Mouse (Mus musculus) liver, embryonic 12.5 days (tissue): ENCODE measurements around the gene Tbc1d4. TPM values are rescaled to one million over a fixed set of nuclear protein-coding genes. Genes with fewer than 3 reads are reported as not detected.

Source experiments
- ATAC-seq: fragments of 200-750 bp; cut with Nextera tagmentation; 2 replicates; pipeline ENCODE4 v1.8.0; 2017; ENCODE audit warnings: moderate number of reproducible peaks, mild to moderate bottlenecking, moderate library complexity
- H3K27ac ChIP-seq: fragments of 300-500 bp; sonication (generic); 2 replicates; pipeline ENCODE4 v1.5.1; 2016; ENCODE audit warnings: mild to moderate bottlenecking
- H3K27me3 ChIP-seq: fragments of 300-500 bp; sonication (generic); replicated peaks from 2 replicates; pipeline ENCODE4 v1.6.1; 2016; ENCODE audit warnings: mild to moderate bottlenecking, moderate library complexity
- H3K36me3 ChIP-seq: fragments of 300-500 bp; sonication (generic); 2 replicates; pipeline ENCODE4 v1.6.1; 2016; ENCODE audit warnings: mild to moderate bottlenecking, moderate library complexity
- H3K4me1 ChIP-seq: fragments of 300-500 bp; sonication (generic); 2 replicates; pipeline ENCODE4 v1.6.1; 2016
- H3K4me2 ChIP-seq: fragments of 300-500 bp; sonication (generic); 2 replicates; pipeline ENCODE4 v1.6.1; 2016; ENCODE audit warnings: mild to moderate bottlenecking, moderate library complexity
- H3K4me3 ChIP-seq: fragments of 300-500 bp; sonication (generic); 2 replicates; pipeline ENCODE4 v1.5.1; 2016; ENCODE audit warnings: mild to moderate bottlenecking, moderate library complexity
- H3K9ac ChIP-seq: fragments of 300-500 bp; sonication (generic); 2 replicates; pipeline ENCODE4 v1.6.1; 2016; ENCODE audit warnings: mild to moderate bottlenecking, moderate library complexity
- H3K9me3 ChIP-seq: fragments of 300-500 bp; sonication (generic); replicated peaks from 2 replicates; pipeline ENCODE4 v1.6.1; 2016; ENCODE audit warnings: mild to moderate bottlenecking, moderate library complexity
- WGBS: fragments of 180-500 bp; shearing (Covaris S2); methylation state at CpG from one replicate; pipeline ENCODE4 v1.1.7; 2016; ENCODE audit not compliant: insufficient replicate concordance; 5-methylcytosine and 5-hydroxymethylcytosine counted together
- polyA plus RNA-seq: library from polyadenylated mRNA; unstranded; fragments of >200 nt; fragmentation: Nextera tagmentation; extraction: Ambion mirVana; gene quantifications from 2 replicates; pipeline ENCODE4 v1.2.1, GENCODE M21; 2016

The Tbc1d4 gene
- polyA plus RNA-seq, 1 experiment from 2014 or later, result 3.9 TPM

GRCm38 (mm10) chr14:101507146-101507545 lies 101.8 kb downstream of the Tbc1d4 start:
- no peak for ATAC-seq
- no peaks in the 10 kb centered on the region for H3K27me3 ChIP-seq
- no peaks in the 10 kb centered on the region for H3K9me3 ChIP-seq
- no peaks in the 10 kb centered on the region for H3K36me3 ChIP-seq
- H3K4me1 ChIP-seq, result no peaks in the 10 kb centered on the region
- H3K4me2 ChIP-seq, result no peak overlapping the region
- WGBS, result 80% methylated on average over 17 of the region's 17 CpGs
- no peak overlapping the region for H3K4me3 ChIP-seq
- H3K27ac ChIP-seq, result no peak overlapping the region
- H3K9ac ChIP-seq, result no peak overlapping the region

GRCm38 (mm10) chr14:101505805-101506204 lies 103.2 kb downstream of the Tbc1d4 start:
- H3K4me1 ChIP-seq, result no peaks in the 10 kb centered on the region
- H3K27me3 ChIP-seq, result no peaks in the 10 kb centered on the region
- H3K9me3 ChIP-seq, result no peaks in the 10 kb centered on the region
- no peak overlapping the region for H3K27ac ChIP-seq
- no peak for ATAC-seq
- no peak overlapping the region for H3K4me2 ChIP-seq
- H3K36me3 ChIP-seq, result no peaks in the 10 kb centered on the region
- H3K9ac ChIP-seq, result no peak overlapping the region
- H3K4me3 ChIP-seq, result no peak overlapping the region

- Histone ChIP-seq H3K9me3 (no peaks in the 10 kb centered on the region), H3K36me3 (no peaks in the 10 kb centered on the region), H3K4me2 (no peak overlapping the region), H3K27me3 (no peaks in the 10 kb centered on the region), H3K27ac (no peak overlapping the region), H3K4me1 (no peaks in the 10 kb centered on the region), H3K9ac (no peak overlapping the region), H3K4me3 (no peak overlapping the region)
- WGBS, result 72% methylated on average over 13 of the region's 13 CpGs
- ATAC-seq, result no peak
Observed at GRCm38 (mm10) chr14:101504473-101505200, 104.4 kb downstream of the Tbc1d4 start.

DNA sequence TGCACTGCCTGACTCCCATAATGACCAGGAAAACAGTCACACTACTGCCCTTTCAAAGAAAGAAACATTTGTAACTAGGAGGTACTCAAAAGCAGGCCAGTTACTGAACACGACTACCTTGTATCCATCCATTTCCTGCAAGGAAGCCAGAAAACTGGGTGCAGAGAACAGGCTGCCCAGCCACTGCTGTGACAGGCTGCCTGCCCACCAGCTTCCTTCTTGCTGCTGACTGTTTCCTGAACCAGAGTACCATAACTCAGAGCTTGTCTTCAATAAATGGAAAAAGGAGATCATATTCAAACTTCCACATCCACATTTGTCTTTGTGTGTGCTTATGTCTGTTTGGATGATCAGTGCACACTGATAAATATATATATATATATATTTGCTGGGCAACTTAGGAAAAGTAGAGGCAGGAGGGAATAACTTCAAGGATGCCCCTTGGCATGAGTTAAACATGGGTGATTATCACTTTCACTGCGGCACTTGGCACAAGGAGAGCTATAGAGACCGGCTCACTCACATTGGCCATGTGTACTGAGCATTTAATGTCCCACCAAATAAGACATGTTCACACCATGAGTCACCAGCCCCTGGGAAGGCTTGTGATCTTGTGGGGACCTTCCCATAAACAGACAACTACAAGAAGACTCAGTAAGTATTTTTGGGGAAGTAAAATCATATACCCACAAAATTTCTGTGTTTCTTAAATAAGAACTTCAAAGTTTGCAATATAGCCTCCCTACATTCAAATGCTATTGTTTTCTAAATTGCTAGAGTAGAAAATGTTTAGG lies 105.6 kb downstream of the Tbc1d4 start:
- Histone ChIP-seq H3K27ac (no peak overlapping the region), H3K9me3 (no peaks in the 10 kb centered on the region), H3K9ac (no peak overlapping the region), H3K4me3 (no peak overlapping the region), H3K4me2 (no peak overlapping the region), H3K4me1 (no peaks in the 10 kb centered on the region), H3K27me3 (no peaks in the 10 kb centered on the region), H3K36me3 (no peaks in the 10 kb centered on the region)
- 62% methylated on average over 3 of the region's 3 CpGs for WGBS
- ATAC-seq, result no peak

DNA sequence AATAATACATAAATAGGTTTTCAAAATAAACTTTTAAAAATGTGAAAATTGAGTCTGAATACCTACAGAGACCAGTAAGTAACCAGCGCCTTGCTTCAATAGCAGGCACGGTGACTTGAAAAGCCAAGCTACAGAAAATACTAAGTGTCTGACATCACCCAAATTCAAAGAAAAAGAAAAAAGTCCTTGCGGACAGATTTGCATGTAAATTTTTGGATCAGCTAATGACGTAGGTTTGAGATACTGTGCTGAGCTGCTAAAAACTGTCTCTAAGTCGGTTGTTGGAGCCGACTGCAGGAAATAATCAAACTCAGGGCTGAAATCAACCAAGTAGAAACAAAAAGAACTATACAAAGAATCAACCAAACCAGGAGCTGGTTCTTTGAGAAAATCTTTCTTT lies 107.1 kb downstream of the Tbc1d4 start:
- Histone ChIP-seq H3K9me3 (no peaks in the 10 kb centered on the region), H3K9ac (no peak overlapping the region), H3K4me2 (no peak overlapping the region), H3K36me3 (no peaks in the 10 kb centered on the region), H3K27ac (no peak overlapping the region), H3K4me1 (no peaks in the 10 kb centered on the region), H3K27me3 (no peaks in the 10 kb centered on the region), H3K4me3 (no peak overlapping the region)
- 75% methylated on average over 6 of the region's 6 CpGs for WGBS
- no peak for ATAC-seq

- WGBS, result 76% methylated on average over 11 of the region's 11 CpGs
- no peak overlapping the region for H3K4me2 ChIP-seq
- ATAC-seq, result no peak
- no peaks in the 10 kb centered on the region for H3K27me3 ChIP-seq
- H3K9me3 ChIP-seq, result no peaks in the 10 kb centered on the region
- no peak overlapping the region for H3K27ac ChIP-seq
- no peak overlapping the region for H3K4me3 ChIP-seq
- H3K4me1 ChIP-seq, result no peaks in the 10 kb centered on the region
- no peaks in the 10 kb centered on the region for H3K36me3 ChIP-seq
- no peak overlapping the region for H3K9ac ChIP-seq
Observed at GRCm38 (mm10) chr14:101501452-101501851, 107.5 kb downstream of the Tbc1d4 start.

- no peaks in the 10 kb centered on the region for H3K4me1 ChIP-seq
- 70% methylated on average over 11 of the region's 11 CpGs for WGBS
- no peak for ATAC-seq
- no peaks in the 10 kb centered on the region for H3K9me3 ChIP-seq
- no peaks in the 10 kb centered on the region for H3K36me3 ChIP-seq
- no peak overlapping the region for H3K9ac ChIP-seq
- no peak overlapping the region for H3K4me3 ChIP-seq
- H3K27me3 ChIP-seq, result no peaks in the 10 kb centered on the region
- no peak overlapping the region for H3K27ac ChIP-seq
- no peak overlapping the region for H3K4me2 ChIP-seq
Observed at GRCm38 (mm10) chr14:101500826-101501225, 108.2 kb downstream of the Tbc1d4 start.

GRCm38 (mm10) chr14:101499838-101500237 lies 109.2 kb downstream of the Tbc1d4 start:
- Histone ChIP-seq H3K4me2 (no peak overlapping the region), H3K9me3 (no peaks in the 10 kb centered on the region), H3K27ac (no peak overlapping the region), H3K9ac (no peak overlapping the region), H3K36me3 (no peaks in the 10 kb centered on the region), H3K4me3 (no peak overlapping the region), H3K27me3 (no peaks in the 10 kb centered on the region), H3K4me1 (no peaks in the 10 kb centered on the region)
- 100% methylated on average over 1 of the region's 1 CpGs for WGBS
- ATAC-seq, result no peak

DNA sequence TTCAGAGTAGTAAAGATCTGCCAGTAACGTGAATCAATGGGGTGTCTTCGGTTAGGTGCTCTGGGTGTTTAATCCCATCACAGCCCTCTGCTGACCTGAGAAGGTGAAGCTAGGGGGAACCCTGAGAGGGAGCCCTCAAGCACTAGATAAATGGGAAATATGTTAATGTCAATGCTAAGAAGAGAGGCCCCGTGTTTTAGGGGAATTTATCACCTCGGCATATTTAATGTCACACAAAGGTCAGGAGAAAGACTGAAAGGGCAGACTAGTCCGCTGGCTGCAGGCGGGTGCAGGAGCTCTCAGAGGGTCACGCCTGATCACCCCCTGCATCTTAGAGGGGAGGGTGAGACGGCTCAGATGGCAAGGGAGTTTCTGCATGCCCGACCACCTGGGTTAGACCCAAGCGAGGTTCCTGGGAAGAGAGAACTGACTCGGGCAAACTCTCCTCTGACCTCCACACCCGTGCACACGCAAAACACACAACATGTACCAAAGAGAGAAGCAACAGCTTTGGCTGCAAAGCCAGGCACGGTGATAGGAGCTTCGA lies 120.7 kb downstream of the Tbc1d4 start:
- Histone ChIP-seq H3K9me3 (no peaks in the 10 kb centered on the region), H3K36me3 (no peaks in the 10 kb centered on the region), H3K4me2 (no peak overlapping the region), H3K27me3 (no peaks in the 10 kb centered on the region), H3K27ac (no peak overlapping the region), H3K4me3 (no peak overlapping the region), H3K9ac (no peak overlapping the region), H3K4me1 (no peaks in the 10 kb centered on the region)
- no peak for ATAC-seq
- WGBS, result 69% methylated on average over 15 of the region's 15 CpGs

DNA sequence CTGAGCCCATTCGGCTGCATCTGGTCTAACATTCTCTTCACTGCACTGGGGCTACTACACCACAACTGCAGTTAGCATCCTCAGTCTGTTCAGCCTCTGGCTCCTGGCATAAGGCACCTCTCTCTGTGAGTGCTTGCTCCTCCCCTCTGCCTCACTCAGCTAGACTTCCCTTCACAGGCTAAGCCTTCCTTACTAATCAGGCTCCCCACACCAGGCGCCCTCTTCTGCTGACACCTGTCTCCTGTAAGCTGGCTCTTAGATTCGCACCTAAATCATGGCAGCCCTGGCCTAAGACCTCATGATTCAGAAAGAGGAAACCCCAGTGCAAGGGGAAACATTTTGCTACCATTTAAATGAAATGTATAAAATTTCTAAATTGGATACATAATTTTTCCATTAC lies 122.4 kb downstream of the Tbc1d4 start:
- H3K27ac ChIP-seq, result no peak overlapping the region
- no peak overlapping the region for H3K4me3 ChIP-seq
- H3K9me3 ChIP-seq, result no peaks in the 10 kb centered on the region
- no peak for ATAC-seq
- WGBS, result 49% methylated on average over 3 of the region's 3 CpGs
- no peaks in the 10 kb centered on the region for H3K36me3 ChIP-seq
- no peaks in the 10 kb centered on the region for H3K4me1 ChIP-seq
- H3K27me3 ChIP-seq, result no peaks in the 10 kb centered on the region
- no peak overlapping the region for H3K9ac ChIP-seq
- no peak overlapping the region for H3K4me2 ChIP-seq

- Histone ChIP-seq H3K27ac (no peak overlapping the region), H3K4me2 (no peak overlapping the region), H3K36me3 (no peaks in the 10 kb centered on the region), H3K27me3 (no peaks in the 10 kb centered on the region), H3K4me3 (no peak overlapping the region), H3K4me1 (peaks cover under 1% of the 10 kb centered on the region; the same call in 1 of the 2 replicates), H3K9me3 (no peaks in the 10 kb centered on the region), H3K9ac (no peak overlapping the region)
- WGBS, result 70% methylated on average over 4 of the region's 4 CpGs
- no peak for ATAC-seq
Observed at GRCm38 (mm10) chr14:101483230-101483629, 125.8 kb downstream of the Tbc1d4 start.

- H3K4me2 ChIP-seq, result no peak overlapping the region
- no peak overlapping the region for H3K9ac ChIP-seq
- no peak overlapping the region for H3K4me3 ChIP-seq
- H3K36me3 ChIP-seq, result no peaks in the 10 kb centered on the region
- no peaks in the 10 kb centered on the region for H3K9me3 ChIP-seq
- ATAC-seq, result no peak
- H3K4me1 ChIP-seq, result peaks cover 10% of the 10 kb centered on the region
- H3K27ac ChIP-seq, result no peak overlapping the region
- 27% methylated on average over 4 of the region's 4 CpGs for WGBS
- no peaks in the 10 kb centered on the region for H3K27me3 ChIP-seq
Observed at GRCm38 (mm10) chr14:101482270-101482669, 126.7 kb downstream of the Tbc1d4 start.
